Mouse (Mus musculus) heart, adult 8-10 months (tissue): ENCODE results near the gene Ebp. TPM values are rescaled to one million over a fixed set of nuclear protein-coding genes. Genes with fewer than 3 reads are reported as not detected.

ENCODE experiments used
- DNase-seq: peaks from one replicate; pipeline ENCODE4 v3.0.0; 2022; ENCODE audit warnings: low spot score
- total RNA-seq, 4 experiments: library from RNA; stranded (reverse); gene quantifications; 2 replicates each; pipeline ENCODE4 v1.2.4; 2022

Ebp gene
- total RNA-seq, 4 experiments from 2014 or later, result 14.5 to 21.8 (median 17.8) TPM

- no peak for DNase-seq
Observed at GRCm38 (mm10) chrX:8192126-8192639, 1.1 kb downstream of the Ebp start.

DNA sequence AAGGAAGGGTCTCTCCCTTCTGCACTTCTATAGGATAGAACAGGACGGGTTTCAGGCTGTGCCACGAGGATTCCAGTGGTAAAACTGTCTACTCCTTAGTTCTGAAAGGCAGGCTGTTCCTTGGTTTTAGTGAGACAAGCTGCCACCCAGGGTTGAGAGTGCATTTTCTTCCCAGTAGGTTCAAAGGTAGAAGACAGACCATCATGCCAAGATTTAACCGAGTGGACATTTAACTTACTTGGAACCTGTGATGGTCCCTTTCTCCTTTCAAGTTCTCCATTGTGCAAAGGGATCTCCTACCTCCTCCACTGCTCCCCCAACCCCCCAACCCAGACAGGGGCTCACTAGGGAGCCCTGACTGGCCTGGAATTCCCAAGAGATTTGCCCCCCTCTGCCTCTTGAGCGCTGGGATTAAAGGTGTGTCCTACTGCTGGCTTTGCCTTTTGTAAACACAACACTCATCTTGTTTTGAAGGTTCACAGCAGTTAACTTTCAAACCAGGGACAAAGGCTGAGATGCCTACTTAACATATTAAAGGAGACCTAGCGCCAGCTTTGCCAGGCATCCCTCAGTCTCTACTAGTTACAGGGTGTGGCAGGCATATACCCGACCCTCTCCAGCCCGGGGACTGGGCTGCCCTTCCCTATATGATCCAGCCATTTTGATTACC is 10.3 kb downstream of the Ebp start:
- DNase-seq, result no peak

DNA sequence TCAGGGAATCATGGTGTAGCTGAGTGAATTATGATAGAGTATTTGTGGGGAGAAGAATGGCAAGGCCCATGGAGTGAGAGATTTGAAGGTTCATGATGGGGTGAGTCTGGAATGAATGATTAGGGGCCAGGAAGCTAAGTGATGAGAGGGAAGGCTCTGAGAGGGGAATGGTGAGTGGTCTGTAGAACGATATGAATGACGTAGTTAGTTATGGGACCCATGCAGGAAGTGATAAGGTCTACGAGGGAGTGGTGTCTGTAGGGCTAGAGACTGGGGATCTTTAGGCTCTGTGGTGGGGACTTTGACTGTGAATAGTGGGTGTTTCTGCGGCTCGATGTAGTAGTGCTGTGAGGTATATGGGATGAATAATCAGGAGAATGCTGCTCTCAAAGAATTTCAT is 13.7 kb downstream of the Ebp start:
- DNase-seq, result no peak

DNA sequence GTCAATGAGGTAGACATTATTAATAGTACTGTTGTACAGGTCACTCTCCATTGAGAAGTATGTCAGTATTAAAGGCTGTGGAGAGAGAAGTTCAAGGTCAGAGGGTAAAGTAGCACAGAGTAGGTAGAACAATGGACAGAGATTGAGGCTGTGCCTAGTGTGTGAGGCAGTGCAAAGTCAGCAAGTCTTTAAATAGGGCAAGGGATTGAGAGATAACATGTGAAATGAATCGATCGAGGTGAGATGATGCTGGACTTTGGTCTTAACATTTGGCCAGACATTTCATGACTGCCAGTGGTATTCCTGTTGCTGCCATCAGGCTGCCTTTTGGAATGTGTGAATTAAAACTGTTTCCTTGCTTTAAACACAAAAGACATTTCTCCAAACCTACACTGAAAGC is 14.4 kb downstream of the Ebp start:
- DNase-seq, result no peak

DNA sequence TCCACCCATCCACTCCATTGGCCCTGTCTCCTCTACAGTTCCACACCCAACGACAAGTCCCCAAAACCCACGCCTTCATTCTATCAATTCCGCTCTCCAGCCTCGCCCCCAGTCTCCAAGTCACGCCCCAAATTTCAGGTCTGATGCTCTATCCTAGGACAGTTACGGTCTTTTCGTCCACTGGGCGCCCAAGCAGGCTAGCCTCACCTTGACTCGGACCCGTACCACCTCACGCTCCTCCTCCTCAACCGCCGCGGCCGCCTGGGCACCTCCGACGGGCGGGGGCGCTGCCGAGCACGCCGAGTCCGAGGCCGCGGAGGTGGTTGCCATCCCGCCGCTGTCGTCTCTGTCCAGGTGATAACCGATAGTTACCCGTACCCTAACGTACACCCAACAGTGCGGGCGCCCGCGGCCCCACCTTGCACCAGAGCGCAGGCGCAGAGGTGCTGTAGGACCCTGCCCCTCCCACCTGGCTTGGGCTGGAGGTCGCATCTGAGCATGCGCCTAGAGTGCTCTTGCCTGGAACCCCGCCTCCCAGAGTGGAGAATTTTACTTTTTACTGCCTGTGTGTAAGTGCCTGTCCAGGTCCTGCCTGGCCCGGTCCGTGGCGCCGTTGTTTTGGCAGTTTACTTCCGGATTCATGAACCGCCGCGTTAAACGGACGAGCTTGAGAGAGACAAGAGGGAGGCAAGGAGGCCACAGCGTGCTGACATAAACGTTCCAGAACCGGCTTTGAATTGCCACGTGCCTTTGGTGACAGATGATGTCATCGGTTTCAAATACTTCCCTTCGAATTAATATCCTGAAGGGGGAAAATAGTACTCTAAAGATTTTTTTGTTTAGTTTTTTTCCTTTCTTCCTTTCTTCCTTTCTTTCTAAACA is 17.6 kb downstream of the Ebp start, which contains the start of gene Tbc1d25:
Tbc1d25 (minus strand) TSS at position 678 of the 882 bp plus-strand sequence.
- DNase-seq, result peak; percentile 83

GRCm38 (mm10) chrX:8175169-8175503 is 18.2 kb downstream of the Ebp start:
- DNase-seq, result no peak

GRCm38 (mm10) chrX:8167716-8168647 is 25.3 kb downstream of the Ebp start:
- DNase-seq, result no peak

DNA sequence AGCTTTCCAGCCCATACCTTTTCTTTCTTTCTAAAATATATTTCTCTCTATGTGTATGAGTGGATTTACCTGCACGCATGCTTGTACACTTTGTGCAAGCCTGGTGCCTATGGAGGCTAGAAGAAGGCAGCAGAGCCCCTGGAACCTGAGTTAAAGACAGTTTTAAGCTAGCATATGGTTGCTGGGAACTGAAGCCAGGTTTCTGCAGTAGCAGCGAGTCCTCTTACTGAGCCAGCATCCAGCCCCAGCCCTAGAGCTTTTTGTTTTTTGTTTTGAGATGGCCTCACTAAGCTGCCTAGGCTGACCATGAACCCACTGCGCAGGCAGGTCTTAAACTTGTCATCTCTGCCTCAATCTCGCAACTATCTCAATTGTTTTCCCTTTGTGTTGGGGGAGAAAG is 28.8 kb downstream of the Ebp start:
- DNase-seq, result no peak

- no peak for DNase-seq
Observed at GRCm38 (mm10) chrX:8163076-8163475, 30.2 kb downstream of the Ebp start.

DNA sequence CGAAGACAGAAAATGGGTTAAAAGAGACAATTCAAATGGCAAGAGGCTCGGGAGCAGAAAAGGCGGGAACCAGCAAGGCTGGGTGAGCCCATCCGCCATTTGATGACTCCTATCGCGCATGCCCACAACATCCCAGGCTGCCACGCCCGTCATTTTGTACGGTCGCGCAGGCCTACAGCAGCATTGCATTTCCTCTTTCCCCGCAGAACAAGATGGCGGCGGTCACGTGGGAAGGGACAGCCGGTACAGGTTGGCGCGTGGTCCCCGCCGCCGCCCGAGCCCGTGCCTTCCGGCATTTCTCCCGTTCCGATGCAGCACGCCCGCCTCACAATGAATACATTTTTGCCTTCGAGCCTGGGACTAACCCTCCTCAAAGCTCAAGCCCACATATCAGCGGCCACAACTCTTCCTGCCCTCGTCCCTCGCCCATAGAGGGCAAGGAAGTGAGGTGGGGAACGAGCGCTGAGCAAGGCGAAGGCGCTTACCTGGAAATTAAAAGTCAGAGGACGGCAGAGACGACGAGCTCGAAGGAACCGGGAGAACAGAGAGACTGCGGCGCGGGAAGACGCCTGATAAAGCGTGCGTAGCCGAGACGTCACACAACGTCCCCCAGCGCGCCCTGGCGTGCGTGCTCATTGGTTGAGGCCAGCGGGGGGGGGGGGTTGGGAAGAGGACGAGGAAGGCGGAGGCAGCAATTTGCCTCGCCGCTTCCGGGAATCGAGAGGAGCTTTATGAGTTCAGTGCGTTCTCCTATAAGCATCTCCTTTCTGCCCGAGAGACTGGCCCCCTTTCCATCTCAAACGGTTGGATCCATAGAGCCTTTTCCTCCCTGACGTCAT is 47.9 kb downstream of the Ebp start, which contains the start of gene Rbm3:
Rbm3 (minus strand) TSS at position 728 of the 839 bp plus-strand sequence.
- peak; percentile 87 for DNase-seq

DNA sequence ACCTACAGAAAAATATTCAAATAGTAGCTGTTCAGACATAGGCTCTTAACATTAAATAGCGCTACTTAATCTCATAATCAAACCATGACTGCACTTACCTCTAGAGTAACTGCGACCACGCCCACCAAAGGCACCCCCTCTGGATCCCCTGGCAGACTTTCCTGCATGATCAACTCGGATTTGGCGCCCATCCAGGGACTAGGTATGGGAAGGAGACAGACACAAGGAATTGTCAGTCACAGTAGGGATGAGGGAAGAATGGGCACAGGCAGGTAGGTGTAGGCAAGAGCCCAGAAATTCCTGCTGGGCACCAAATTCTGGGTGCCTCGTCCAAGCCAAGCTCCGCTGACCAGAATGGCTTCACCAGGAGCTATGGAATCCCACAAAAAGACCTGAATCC is 49.6 kb downstream of the Ebp start:
- no peak for DNase-seq

- DNase-seq, result no peak
Observed at GRCm38 (mm10) chrX:8142948-8143347, 50.4 kb downstream of the Ebp start.

GRCm38 (mm10) chrX:8141058-8141457 is 52.3 kb downstream of the Ebp start:
- no peak for DNase-seq

- DNase-seq, result no peak
Observed at GRCm38 (mm10) chrX:8140446-8140845, 52.9 kb downstream of the Ebp start.

GRCm38 (mm10) chrX:8139480-8139879 is 53.8 kb downstream of the Ebp start:
- no peak for DNase-seq

DNA sequence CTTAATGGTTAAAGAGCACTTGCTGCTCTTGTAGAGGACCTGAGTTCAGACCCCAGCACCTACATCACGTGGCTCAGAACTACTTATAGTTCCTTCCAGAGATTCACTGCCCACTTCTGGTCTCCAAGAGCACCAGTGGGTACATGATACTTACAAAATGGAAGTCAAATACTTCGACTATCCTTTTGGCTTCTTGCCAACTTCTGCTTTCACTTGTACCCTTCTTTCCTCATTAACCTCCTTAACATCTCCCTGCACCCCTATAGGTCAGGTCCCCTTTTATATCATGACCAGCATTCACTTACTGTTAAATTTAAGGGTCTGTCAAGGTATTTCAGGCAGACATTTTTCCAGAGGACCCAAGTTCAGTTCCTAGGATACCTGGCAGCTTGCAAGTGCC is 57.4 kb downstream of the Ebp start:
- no peak for DNase-seq
